Mouse (Mus musculus) left cerebral cortex, adult 6 months (tissue): ENCODE results near the gene Stpg3. TPM values are rescaled to one million over a fixed set of nuclear protein-coding genes. Genes with fewer than 3 reads are reported as not detected.

Experiments
- long read RNA-seq, 2 experiments: library from polyadenylated mRNA; unstranded; transcript quantifications; one replicate each; pipeline ENCODE4 v2.0.0; 2019 to 2020
- polyA plus RNA-seq: library from polyadenylated mRNA; unstranded; fragments of <200 nt; fragmentation: Nextera tagmentation; gene quantifications from 2 replicates; pipeline ENCODE4 v1.2.3, GENCODE M21; 2021

The Stpg3 gene
- not detected in 2 replicates for polyA plus RNA-seq
- long read RNA-seq, experiment 1 = 0 reads
- long read RNA-seq, experiment 2 = 0 reads

GRCm38 (mm10) chr2:25214444-25214843 lies at the start of gene Stpg3:
Gene Stpg3 (minus strand): TSS chr2:25214637.

GRCm38 (mm10) chr2:25262291-25262767 lies 47.9 kb upstream of the Stpg3 start, which contains the start of gene Tprn:
Gene Tprn (plus strand): TSS chr2:25262618.

GRCm38 (mm10) chr2:25255284-25255779 lies 40.9 kb upstream of the Stpg3 start, which contains the start of gene Tmem203:
Gene Tmem203 (plus strand): TSS chr2:25255439.

GRCm38 (mm10) chr2:25246183-25247072 lies 32.0 kb upstream of the Stpg3 start, which contains the start of gene AL732309.1:
Gene AL732309.1 (minus strand): TSS chr2:25246863.

GRCm38 (mm10) chr2:25242101-25242506 lies 27.7 kb upstream of the Stpg3 start, which contains the start of the genes Rnf208 and Cysrt1:
Gene Rnf208 (plus strand): TSS chr2:25242255.
Gene Cysrt1 (minus strand): TSS chr2:25242452.

GRCm38 (mm10) chr2:25236614-25237013 lies 22.2 kb upstream of the Stpg3 start, which contains the start of gene Rnf224:
Gene Rnf224 (minus strand): TSS chr2:25236787.

GRCm38 (mm10) chr2:25234050-25234449 lies 19.6 kb upstream of the Stpg3 start, which contains the start of gene Slc34a3:
Gene Slc34a3 (minus strand): TSS chr2:25234364.

GRCm38 (mm10) chr2:25224492-25224765 lies 10.0 kb upstream of the Stpg3 start, which contains the start of gene Tubb4b:
Gene Tubb4b (minus strand): TSS chr2:25224702.

GRCm38 (mm10) chr2:25218445-25218844 lies 4.0 kb upstream of the Stpg3 start, which contains the start of gene Fam166a:
Gene Fam166a (plus strand): TSS chr2:25218745.

GRCm38 (mm10) chr2:25211121-25211670 lies 3.2 kb downstream of the Stpg3 start, which contains the start of gene Nelfb:
Gene Nelfb (minus strand): TSS chr2:25211489.

GRCm38 (mm10) chr2:25196172-25196954 lies 18.1 kb downstream of the Stpg3 start, which contains the start of gene Tor4a:
Gene Tor4a (minus strand): TSS chr2:25196886.

GRCm38 (mm10) chr2:25180478-25180903 lies 33.9 kb downstream of the Stpg3 start, which contains the start of gene Nrarp:
Gene Nrarp (plus strand): TSS chr2:25180758.

Other genes with a start within 250 kb of the Stpg3 start
- gene Mrpl41, start 239.5 kb downstream of the Stpg3 start, polyA plus RNA-seq = 193 and 199 TPM in 2 replicates
- gene Pnpla7, start 238.6 kb downstream of the Stpg3 start, polyA plus RNA-seq = 6.0 and 8.4 TPM in 2 replicates
- gene Nsmf, start 160.3 kb downstream of the Stpg3 start, polyA plus RNA-seq = 342 and 371 TPM in 2 replicates
- gene Entpd8, start 134.3 kb downstream of the Stpg3 start, polyA plus RNA-seq = not detected in 2 replicates
- not detected in 2 replicates for gene Noxa1, start 119.5 kb downstream of the Stpg3 start, polyA plus RNA-seq
- 1.1 and 20.3 TPM in 2 replicates for gene Nrarp, start 33.9 kb downstream of the Stpg3 start, polyA plus RNA-seq
- 1.7 and 2.3 TPM in 2 replicates for gene Tor4a, start 17.8 kb downstream of the Stpg3 start, polyA plus RNA-seq
- gene Nelfb, start 3.1 kb downstream of the Stpg3 start, polyA plus RNA-seq = 35.3 and 40.2 TPM in 2 replicates
- 11.9 and 28.8 TPM in 2 replicates for gene Fam166a, start 4.1 kb upstream of the Stpg3 start, polyA plus RNA-seq
- gene Tubb4b, start 10.1 kb upstream of the Stpg3 start, polyA plus RNA-seq = 509 and 600 TPM in 2 replicates
- gene Slc34a3, start 19.7 kb upstream of the Stpg3 start, polyA plus RNA-seq = 0.60 and 0.72 TPM in 2 replicates
- not detected in 2 replicates for gene Rnf224, start 22.1 kb upstream of the Stpg3 start, polyA plus RNA-seq
- 55.7 and 180 TPM in 2 replicates for gene Rnf208, start 27.6 kb upstream of the Stpg3 start, polyA plus RNA-seq
- 0.25 TPM in 1 of 2 replicates, not detected in the other for gene Cysrt1, start 27.8 kb upstream of the Stpg3 start, polyA plus RNA-seq
- 1.1 and 1.6 TPM in 2 replicates for gene AL732309.1, start 32.2 kb upstream of the Stpg3 start, polyA plus RNA-seq
- 34.3 and 36.9 TPM in 2 replicates for gene Tmem203, start 40.8 kb upstream of the Stpg3 start, polyA plus RNA-seq
- 9.4 and 13.1 TPM in 2 replicates for gene Tprn, start 48.0 kb upstream of the Stpg3 start, polyA plus RNA-seq
- gene Ssna1, start 57.8 kb upstream of the Stpg3 start, polyA plus RNA-seq = 77.5 and 87.9 TPM in 2 replicates
- gene Anapc2, start 57.8 kb upstream of the Stpg3 start, polyA plus RNA-seq = 33.8 and 42.6 TPM in 2 replicates
- 0.56 TPM in 1 of 2 replicates, not detected in the other for gene Tmem210, start 73.5 kb upstream of the Stpg3 start, polyA plus RNA-seq
- 0.21 TPM in 1 of 2 replicates, not detected in the other for gene Lrrc26, start 75.3 kb upstream of the Stpg3 start, polyA plus RNA-seq
- 87.7 and 146 TPM in 2 replicates for gene Grin1, start 104.5 kb upstream of the Stpg3 start, polyA plus RNA-seq
- gene Man1b1, start 117.7 kb upstream of the Stpg3 start, polyA plus RNA-seq = 17.0 and 18.5 TPM in 2 replicates
- 17.8 and 22.5 TPM in 2 replicates for gene Dpp7, start 141.7 kb upstream of the Stpg3 start, polyA plus RNA-seq
- 20.6 and 34.9 TPM in 2 replicates for gene Uap1l1, start 151.0 kb upstream of the Stpg3 start, polyA plus RNA-seq
- 1.2 and 1.7 TPM in 2 replicates for gene Sapcd2, start 157.7 kb upstream of the Stpg3 start, polyA plus RNA-seq
- 21.4 and 31.9 TPM in 2 replicates for gene Entpd2, start 181.2 kb upstream of the Stpg3 start, polyA plus RNA-seq
- 232 and 408 TPM in 2 replicates for gene Npdc1, start 184.7 kb upstream of the Stpg3 start, polyA plus RNA-seq
- gene Fut7, start 208.6 kb upstream of the Stpg3 start, polyA plus RNA-seq = not detected in 2 replicates
- 21.7 and 39.7 TPM in 2 replicates for gene Abca2, start 214.1 kb upstream of the Stpg3 start, polyA plus RNA-seq
- gene Clic3, start 242.2 kb upstream of the Stpg3 start, polyA plus RNA-seq = 0.68 and 1.1 TPM in 2 replicates
- 121 and 132 TPM in 2 replicates for gene Paxx, start 246.5 kb upstream of the Stpg3 start, polyA plus RNA-seq